16 mouse cellular contexts compared by ENCODE assay signal in the genomic region with DNA sequence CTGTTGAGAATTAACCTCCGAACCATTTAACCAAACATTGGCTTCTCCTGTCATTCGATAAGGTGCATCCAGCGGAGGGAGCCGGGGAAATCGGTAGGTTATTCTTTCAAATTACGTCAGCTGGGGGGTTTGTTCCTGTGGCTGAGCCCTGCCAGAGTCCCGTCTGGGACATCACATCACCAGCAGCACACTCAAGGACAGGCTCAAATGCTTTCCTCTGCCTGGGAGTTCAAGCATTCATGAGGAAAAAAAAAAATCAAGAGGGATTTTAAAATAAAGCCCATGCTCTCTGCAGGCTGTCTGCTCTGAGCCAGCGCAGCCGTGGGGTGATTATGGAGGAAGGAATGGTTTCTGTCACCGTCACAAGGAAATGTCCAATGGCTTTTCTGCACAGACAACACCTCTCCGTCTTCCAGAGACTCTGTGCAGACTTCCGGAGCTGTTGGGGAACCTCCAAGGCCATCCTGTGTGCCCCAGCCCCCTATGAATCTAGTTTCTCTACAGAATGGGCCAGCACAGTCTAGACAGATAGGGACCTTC. TPM values are rescaled to one million over a fixed set of nuclear protein-coding genes. Genes with fewer than 3 reads are reported as not detected.
A peak's percentile ranks its signal among the peaks of the same experiment; 100 is the strongest.
DNase-seq lines count a peak whose midpoint lies in the region; ATAC-seq and TF ChIP-seq lines count a peak whose summit lies in the region.
"Had no signal": no experiment of that assay in that cellular context is flagged by ENCODE, and none has a peak within 500 bp of the region (broad histone marks: within the 10 kb centered on the region; RNA-seq: fewer than 3 reads in every experiment).

No protein-coding gene starts in this region.

- 77% methylated on average over 12 of the region's 12 CpGs for WGBS in forebrain, embryonic 10.5 days
- WGBS in forebrain, embryonic 14.5 days, result 78% methylated on average over 12 of the region's 12 CpGs
- WGBS in lung, embryonic 16.5 days, result 40% methylated on average over 12 of the region's 12 CpGs
- WGBS in heart, postnatal 0 days, result 27% methylated on average over 12 of the region's 12 CpGs
- WGBS in stomach, embryonic 15.5 days, result 38% methylated on average over 12 of the region's 12 CpGs
- WGBS in hindbrain, embryonic 11.5 days, result 70% methylated on average over 12 of the region's 12 CpGs

- no peak overlapping the region for H3K4me2 ChIP-seq in forebrain, embryonic 14.5 days (ENCODE audit: low read length)
- H3K4me2 ChIP-seq in lung, embryonic 16.5 days (ENCODE audit: low read depth, low read length), result no peak overlapping the region
- H3K4me2 ChIP-seq in heart, postnatal 0 days (ENCODE audit: low read depth, low read length), result no peak overlapping the region
- 0 out of 2 replicates have a peak overlapping the region, but pooled peaks have one; percentile 30 for H3K4me2 ChIP-seq in stomach, embryonic 15.5 days
- no peak overlapping the region for H3K4me2 ChIP-seq in hindbrain, embryonic 11.5 days (replicated peaks; ENCODE audit: low read depth, low read length)
- H3K4me2 ChIP-seq: neural tube, embryonic 12.5 days had no signal

- ATAC-seq in forebrain, embryonic 14.5 days, result no peak
- peak; percentile 73 for ATAC-seq in lung, embryonic 16.5 days (ENCODE audit: low read depth)
- ATAC-seq in heart, postnatal 0 days (ENCODE audit: insufficient read depth, low read depth), result peak; percentile 65
- ATAC-seq in stomach, embryonic 15.5 days (ENCODE audit: insufficient read depth, low FRiP score, low read depth), result peak; percentile 27; the same call in 1 of the 2 replicates
- no peak for ATAC-seq in hindbrain, embryonic 11.5 days (ENCODE audit: low FRiP score)
- ATAC-seq: activated CD4-positive, CD25-positive, alpha-beta regulatory T cell, adult 4 months; forebrain, embryonic 16.5 days had no signal

- H3K27me3 ChIP-seq in forebrain, embryonic 10.5 days (ENCODE audit: poor library complexity, severe bottlenecking), result no peaks in the 10 kb centered on the region
- H3K27me3 ChIP-seq in forebrain, embryonic 14.5 days (replicated peaks; ENCODE audit: control insufficient read depth, insufficient read depth, low read length), result no peaks in the 10 kb centered on the region
- H3K27me3 ChIP-seq in lung, embryonic 16.5 days (ENCODE audit: control insufficient read depth, insufficient read depth, low read depth, low read length), result no peaks in the 10 kb centered on the region
- H3K27me3 ChIP-seq in heart, postnatal 0 days (ENCODE audit: control insufficient read depth, insufficient read depth, low read length), result no peaks in the 10 kb centered on the region
- H3K27me3 ChIP-seq in stomach, embryonic 15.5 days (replicated peaks), result no peaks in the 10 kb centered on the region
- no peaks in the 10 kb centered on the region for H3K27me3 ChIP-seq in hindbrain, embryonic 11.5 days (ENCODE audit: control insufficient read depth, insufficient read depth, low read length)
- H3K27me3 ChIP-seq: neural tube, embryonic 12.5 days had no signal

- no peak overlapping the region for H3K9ac ChIP-seq in forebrain, embryonic 14.5 days (ENCODE audit: low read length)
- H3K9ac ChIP-seq in lung, embryonic 16.5 days (ENCODE audit: low read length), result no peak overlapping the region; the same call in 1 of the 2 replicates
- H3K9ac ChIP-seq in heart, postnatal 0 days (replicated peaks; ENCODE audit: low read depth, low read length), result no peak overlapping the region
- no peak overlapping the region for H3K9ac ChIP-seq in stomach, embryonic 15.5 days
- no peak overlapping the region for H3K9ac ChIP-seq in hindbrain, embryonic 11.5 days (ENCODE audit: low read depth, low read length)
- H3K9ac ChIP-seq: neural tube, embryonic 12.5 days had no signal

- H3K4me1 ChIP-seq in forebrain, embryonic 10.5 days, result peaks cover 30% of the 10 kb centered on the region
- no peaks in the 10 kb centered on the region for H3K4me1 ChIP-seq in forebrain, embryonic 14.5 days (ENCODE audit: control insufficient read depth, insufficient read depth, low read length)
- H3K4me1 ChIP-seq in lung, embryonic 16.5 days (replicated peaks; ENCODE audit: control insufficient read depth, insufficient read depth, low read length), result peaks cover 9% of the 10 kb centered on the region
- H3K4me1 ChIP-seq in heart, postnatal 0 days (ENCODE audit: control insufficient read depth, insufficient read depth), result peaks cover 7% of the 10 kb centered on the region; the same call in 1 of the 2 replicates
- H3K4me1 ChIP-seq in stomach, embryonic 15.5 days, result peaks cover 17% of the 10 kb centered on the region; the same call in 1 of the 2 replicates
- no peaks in the 10 kb centered on the region for H3K4me1 ChIP-seq in hindbrain, embryonic 11.5 days (replicated peaks; ENCODE audit: control insufficient read depth, insufficient read depth, low read length)

- no peak overlapping the region for H3K4me3 ChIP-seq in forebrain, embryonic 10.5 days
- no peak overlapping the region for H3K4me3 ChIP-seq in forebrain, embryonic 14.5 days (ENCODE audit: low read depth, low read length)
- no peak overlapping the region for H3K4me3 ChIP-seq in lung, embryonic 16.5 days (ENCODE audit: low read length)
- no peak overlapping the region for H3K4me3 ChIP-seq in heart, postnatal 0 days (ENCODE audit: low read depth, low read length)
- H3K4me3 ChIP-seq in stomach, embryonic 15.5 days (replicated peaks), result no peak overlapping the region
- no peak overlapping the region for H3K4me3 ChIP-seq in hindbrain, embryonic 11.5 days (ENCODE audit: low read depth, low read length)
- H3K4me3 ChIP-seq: neural tube, embryonic 12.5 days had no signal

- no peaks in the 10 kb centered on the region for H3K36me3 ChIP-seq in forebrain, embryonic 10.5 days (replicated peaks)
- H3K36me3 ChIP-seq in forebrain, embryonic 14.5 days (ENCODE audit: control insufficient read depth, insufficient read depth, low read length), result no peaks in the 10 kb centered on the region
- no peaks in the 10 kb centered on the region for H3K36me3 ChIP-seq in lung, embryonic 16.5 days (ENCODE audit: control insufficient read depth, insufficient read depth, low read length)
- H3K36me3 ChIP-seq in heart, postnatal 0 days (replicated peaks; ENCODE audit: control insufficient read depth, insufficient read depth, low read length), result no peaks in the 10 kb centered on the region
- no peaks in the 10 kb centered on the region for H3K36me3 ChIP-seq in stomach, embryonic 15.5 days
- no peaks in the 10 kb centered on the region for H3K36me3 ChIP-seq in hindbrain, embryonic 11.5 days (ENCODE audit: control insufficient read depth, insufficient read depth, low read length)
- H3K36me3 ChIP-seq: neural tube, embryonic 12.5 days had no signal

- TF ChIP-seq CTCF in heart, postnatal 0 days (IDR thresholded peaks at IDR 0.05; ENCODE audit: low read depth), result no peak

- no peak for DNase-seq in forebrain, embryonic 10.5 days (ENCODE audit: extremely low spot score, low spot score)
- DNase-seq in forebrain, embryonic 14.5 days (ENCODE audit: low spot score), result no peak
- no peak for DNase-seq in lung, postnatal 36 days
- peak; percentile 57 for DNase-seq in heart, postnatal 0 days (ENCODE audit: low spot score)
- no peak for DNase-seq in adipocyte (ENCODE audit: low spot score)
- no peak for DNase-seq in hindbrain, embryonic 11.5 days (ENCODE audit: low spot score)
- DNase-seq: kidney, adult 18-20 months; layer of hippocampus, adult 9-11 months had no signal

- TF ChIP-seq EP300 in heart, postnatal 0 days (IDR thresholded peaks at IDR 0.05; ENCODE audit: low read depth), result no peak

- no peaks in the 10 kb centered on the region for H3K9me3 ChIP-seq in forebrain, embryonic 10.5 days
- no peaks in the 10 kb centered on the region for H3K9me3 ChIP-seq in forebrain, embryonic 14.5 days (replicated peaks; ENCODE audit: control insufficient read depth, low read length)
- H3K9me3 ChIP-seq in lung, embryonic 16.5 days (ENCODE audit: control insufficient read depth, low read length), result no peaks in the 10 kb centered on the region
- H3K9me3 ChIP-seq in heart, postnatal 0 days (replicated peaks; ENCODE audit: control insufficient read depth, low read length), result no peaks in the 10 kb centered on the region
- H3K9me3 ChIP-seq in stomach, embryonic 15.5 days, result no peaks in the 10 kb centered on the region
- no peaks in the 10 kb centered on the region for H3K9me3 ChIP-seq in hindbrain, embryonic 11.5 days (ENCODE audit: control insufficient read depth, low read length)
- H3K9me3 ChIP-seq: megakaryocyte, embryonic 14.5 days; neural tube, embryonic 12.5 days had no signal

- peak overlapping the region; percentile 37 for H3K27ac ChIP-seq in forebrain, embryonic 10.5 days
- no peak overlapping the region for H3K27ac ChIP-seq in forebrain, embryonic 14.5 days (ENCODE audit: low read depth, low read length)
- peak overlapping the region; percentile 63 for H3K27ac ChIP-seq in lung, embryonic 16.5 days (ENCODE audit: low read length)
- peak overlapping the region; percentile 63 for H3K27ac ChIP-seq in heart, postnatal 0 days (ENCODE audit: low read depth)
- H3K27ac ChIP-seq in stomach, embryonic 15.5 days, result peak overlapping the region; percentile 88
- H3K27ac ChIP-seq in hindbrain, embryonic 11.5 days (ENCODE audit: low read depth, low read length), result no peak overlapping the region
- H3K27ac ChIP-seq: neural tube, embryonic 12.5 days had no signal

RNA-seq across cellular contexts. Expression of a gene that starts 26.6 kb away (rescaled TPM):
- polyA plus RNA-seq in forebrain, embryonic 10.5 days (2016; fragmentation: Nextera tagmentation; extraction: Ambion mirVana), result 0.86 and 0.97 TPM in 2 replicates
- polyA plus RNA-seq in forebrain, embryonic 14.5 days (2014; fragmentation: Nextera tagmentation; extraction: Ambion mirVana), result 0.34 and 0.49 TPM in 2 replicates
- polyA plus RNA-seq in lung, embryonic 16.5 days (2015; fragmentation: Nextera tagmentation; extraction: Ambion mirVana), result 11.7 and 12.4 TPM in 2 replicates
- 12.5 and 15.0 TPM in 2 replicates for total RNA-seq in heart, postnatal 0 days (2014; rRNA removed; ENCODE audit: low replicate concordance)
- 10.9 and 12.3 TPM in 2 replicates for polyA plus RNA-seq in heart, postnatal 0 days (2015; fragmentation: Nextera tagmentation; extraction: Ambion mirVana)
- 5.0 and 5.3 TPM in 2 replicates for polyA plus RNA-seq in stomach, embryonic 15.5 days (2015; fragmentation: Nextera tagmentation; extraction: Ambion mirVana)
- polyA plus RNA-seq in hindbrain, embryonic 11.5 days (2014; fragmentation: Nextera tagmentation; extraction: Ambion mirVana), result 1.2 and 2.1 TPM in 2 replicates
- total RNA-seq: common myeloid progenitor, adult 5-6 weeks; MEL had no signal
- polyA plus RNA-seq: activated CD4-positive, CD25-positive, alpha-beta regulatory T cell, adult 4 months had no signal

Comparison
In these comparisons a context has a peak if more than half of its experiments do, and no peak if none do; other contexts are left out.
1. H3K27ac ChIP-seq: peak in forebrain, embryonic 10.5 days (single experiment), lung, embryonic 16.5 days (single experiment), heart, postnatal 0 days (single experiment) and stomach, embryonic 15.5 days (single experiment); none in forebrain, embryonic 14.5 days (single experiment) and hindbrain, embryonic 11.5 days (single experiment).
2. ATAC-seq: peak in lung, embryonic 16.5 days (single experiment), heart, postnatal 0 days (single experiment) and stomach, embryonic 15.5 days (single experiment); none in forebrain, embryonic 14.5 days (single experiment) and hindbrain, embryonic 11.5 days (single experiment).